Mouse (Mus musculus): ENCODE results near the gene Prokr2. TPM values are rescaled to one million over a fixed set of nuclear protein-coding genes. Genes with fewer than 3 reads are reported as not detected.
"Not testable (repeated sequence)": the region's sequence is repeated elsewhere in the genome, so short reads cannot be mapped to it uniquely, and the experiment has no call there.

The Prokr2 gene
- polyA plus RNA-seq, 1 experiment from 2014 or later = 0.66 TPM

- no peaks in the 10 kb centered on the region for H3K9me3 ChIP-seq (replicated peaks)
- peaks cover 78% of the 10 kb centered on the region for H3K36me3 ChIP-seq
- H3K4me2 ChIP-seq = no peak overlapping the region
- H3K9ac ChIP-seq = no peak overlapping the region
- no peak for ATAC-seq
- H3K4me1 ChIP-seq = peaks cover 19% of the 10 kb centered on the region
- no peak overlapping the region for H3K4me3 ChIP-seq
- H3K27ac ChIP-seq = no peak overlapping the region
- no peaks in the 10 kb centered on the region for H3K27me3 ChIP-seq (replicated peaks)
- WGBS (ENCODE audit: insufficient replicate concordance) = 86% methylated on average over 4 of the region's 4 CpGs
Observed at GRCm38 (mm10) chr2:132301436-132301835, 83.8 kb downstream of the Prokr2 start.

- Histone ChIP-seq H3K27me3 (replicated peaks) (no peaks in the 10 kb centered on the region), H3K36me3 (peaks cover 89% of the 10 kb centered on the region), H3K9ac (no peak overlapping the region), H3K27ac (no peak overlapping the region), H3K4me3 (no peak overlapping the region), H3K4me2 (no peak overlapping the region), H3K9me3 (replicated peaks) (no peaks in the 10 kb centered on the region), H3K4me1 (peaks cover 5% of the 10 kb centered on the region)
- ATAC-seq = no peak
- WGBS (ENCODE audit: insufficient replicate concordance) = 84% methylated on average over 4 of the region's 4 CpGs
Observed at GRCm38 (mm10) chr2:132298250-132298649, 87.0 kb downstream of the Prokr2 start.

- Histone ChIP-seq H3K27ac (no peak overlapping the region), H3K9me3 (replicated peaks) (no peaks in the 10 kb centered on the region), H3K27me3 (replicated peaks) (no peaks in the 10 kb centered on the region), H3K4me1 (peaks cover 35% of the 10 kb centered on the region), H3K36me3 (peaks cover 53% of the 10 kb centered on the region), H3K9ac (no peak overlapping the region), H3K4me3 (no peak overlapping the region), H3K4me2 (no peak overlapping the region)
- 49% methylated on average over 10 of the region's 10 CpGs for WGBS (ENCODE audit: insufficient replicate concordance)
- ATAC-seq = no peak
Observed at GRCm38 (mm10) chr2:132293694-132294450, 91.4 kb downstream of the Prokr2 start.

- WGBS (ENCODE audit: insufficient replicate concordance) = 23% methylated on average over 4 of the region's 4 CpGs
- H3K9me3 ChIP-seq (replicated peaks) = no peaks in the 10 kb centered on the region
- H3K4me1 ChIP-seq = peaks cover 38% of the 10 kb centered on the region
- H3K4me3 ChIP-seq = no peak overlapping the region
- no peak overlapping the region for H3K9ac ChIP-seq
- H3K4me2 ChIP-seq = no peak overlapping the region
- no peaks in the 10 kb centered on the region for H3K27me3 ChIP-seq (replicated peaks)
- no peak for ATAC-seq
- H3K27ac ChIP-seq = no peak overlapping the region
- peaks cover 35% of the 10 kb centered on the region for H3K36me3 ChIP-seq
Observed at GRCm38 (mm10) chr2:132292083-132292482, 93.2 kb downstream of the Prokr2 start.

- Histone ChIP-seq H3K27me3 (replicated peaks) (no peaks in the 10 kb centered on the region), H3K36me3 (peaks cover 31% of the 10 kb centered on the region), H3K4me2 (no peak overlapping the region), H3K27ac (no peak overlapping the region), H3K4me1 (peaks cover 38% of the 10 kb centered on the region), H3K9me3 (replicated peaks) (no peaks in the 10 kb centered on the region), H3K9ac (no peak overlapping the region), H3K4me3 (no peak overlapping the region)
- ATAC-seq = no peak
- WGBS (ENCODE audit: insufficient replicate concordance) = 72% methylated on average over 3 of the region's 3 CpGs
Observed at GRCm38 (mm10) chr2:132291265-132291664, 94.0 kb downstream of the Prokr2 start.

GRCm38 (mm10) chr2:132290808-132291207 is 94.4 kb downstream of the Prokr2 start:
- H3K27ac ChIP-seq = no peak overlapping the region
- H3K9ac ChIP-seq = no peak overlapping the region
- peaks cover 27% of the 10 kb centered on the region for H3K36me3 ChIP-seq
- no peak overlapping the region for H3K4me3 ChIP-seq
- no peaks in the 10 kb centered on the region for H3K27me3 ChIP-seq (replicated peaks)
- no peaks in the 10 kb centered on the region for H3K9me3 ChIP-seq (replicated peaks)
- H3K4me1 ChIP-seq = peaks cover 38% of the 10 kb centered on the region
- no peak overlapping the region for H3K4me2 ChIP-seq
- ATAC-seq = no peak
- WGBS (ENCODE audit: insufficient replicate concordance) = 82% methylated on average over 6 of the region's 6 CpGs

- not testable (repeated sequence) for H3K4me3 ChIP-seq; H3K27ac ChIP-seq; H3K9me3 ChIP-seq (replicated peaks); H3K4me2 ChIP-seq; H3K27me3 ChIP-seq (replicated peaks); H3K9ac ChIP-seq; ATAC-seq
- Histone ChIP-seq H3K36me3 (peaks cover 14% of the 10 kb centered on the region), H3K4me1 (peaks cover 52% of the 10 kb centered on the region)
- WGBS (ENCODE audit: insufficient replicate concordance) = 15% methylated on average over 5 of the region's 7 CpGs
Observed at GRCm38 (mm10) chr2:132289213-132289612, 96.0 kb downstream of the Prokr2 start.

Other genes starting within 250 kb of the Prokr2 start
- 3.0 and 5.1 TPM in 2 replicates for gene Slc23a2, start 240.3 kb downstream of the Prokr2 start, polyA plus RNA-seq (2016; fragmentation: Nextera tagmentation; extraction: Ambion mirVana)
- 24.4 and 25.7 TPM in 2 replicates for gene Tmem230, start 137.6 kb downstream of the Prokr2 start, polyA plus RNA-seq (2016; fragmentation: Nextera tagmentation; extraction: Ambion mirVana)
- 353 and 360 TPM in 2 replicates for gene Pcna, start 132.1 kb downstream of the Prokr2 start, polyA plus RNA-seq (2016; fragmentation: Nextera tagmentation; extraction: Ambion mirVana)
- 13.7 and 15.4 TPM in 2 replicates for gene Cds2, start 122.3 kb downstream of the Prokr2 start, polyA plus RNA-seq (2016; fragmentation: Nextera tagmentation; extraction: Ambion mirVana)
- gene Gpcpd1, start 202.3 kb upstream of the Prokr2 start, polyA plus RNA-seq (2016; fragmentation: Nextera tagmentation; extraction: Ambion mirVana) = 50.6 and 56.2 TPM in 2 replicates